Comparison of ENCODE assay signal across 7 mouse cellular contexts in genomic region chrX:136666281-136666706, GRCm38 (mm10). TPM values are rescaled to one million over a fixed set of nuclear protein-coding genes. Genes with fewer than 3 reads are reported as not detected.
DNase-seq lines count a peak whose midpoint lies in the region; ATAC-seq and TF ChIP-seq lines count a peak whose summit lies in the region.

No protein-coding gene starts in this region.

- H3K4me2 ChIP-seq in hindbrain, embryonic 11.5 days (replicated peaks; ENCODE audit: low read depth, low read length) = peak overlapping the region; percentile 54
- H3K4me2 ChIP-seq in limb, embryonic 11.5 days (ENCODE audit: low read depth, severe bottlenecking) = peak overlapping the region; percentile 61
- H3K4me2 ChIP-seq in neural tube, embryonic 13.5 days = peak overlapping the region; percentile 66

- TF ChIP-seq CTCF in cortical plate, adult 2 months (IDR thresholded peaks at IDR 0.05; ENCODE audit: extremely low read depth, insufficient read depth, low read length) = no peak

- no peaks in the 10 kb centered on the region for H3K9me3 ChIP-seq in hindbrain, embryonic 11.5 days (ENCODE audit: control insufficient read depth, low read length)
- H3K9me3 ChIP-seq in limb, embryonic 11.5 days (ENCODE audit: control insufficient read depth, low read length) = no peaks in the 10 kb centered on the region
- no peaks in the 10 kb centered on the region for H3K9me3 ChIP-seq in neural tube, embryonic 13.5 days

- 11% methylated on average over 16 of the region's 20 CpGs for WGBS in hindbrain, embryonic 11.5 days
- WGBS in limb, embryonic 11.5 days = 36% methylated on average over 17 of the region's 20 CpGs
- WGBS in neural tube, embryonic 13.5 days = 13% methylated on average over 13 of the region's 20 CpGs

- ATAC-seq in hindbrain, embryonic 11.5 days (ENCODE audit: low FRiP score) = peak; percentile 72
- peak; percentile 62; the same call in 1 of the 2 replicates for ATAC-seq in limb, embryonic 11.5 days (ENCODE audit: insufficient number of reproducible peaks, low FRiP score, low TSS enrichment, low read depth)
- peak; percentile 90 for ATAC-seq in neural tube, embryonic 13.5 days (ENCODE audit: low read depth)

- H3K27ac ChIP-seq in cortical plate, adult 2 months (ENCODE audit: insufficient read depth, low read length) = peak overlapping the region; percentile 94
- no peak overlapping the region for H3K27ac ChIP-seq in hindbrain, embryonic 11.5 days (ENCODE audit: low read depth, low read length)
- no peak overlapping the region for H3K27ac ChIP-seq in limb, embryonic 11.5 days (replicated peaks; ENCODE audit: low read depth, low read length)
- H3K27ac ChIP-seq in neural tube, embryonic 13.5 days (replicated peaks) = no peak overlapping the region

- H3K9ac ChIP-seq in hindbrain, embryonic 11.5 days (ENCODE audit: low read depth, low read length) = peak overlapping the region; percentile 40; the same call in 1 of the 2 replicates
- peak overlapping the region; percentile 50; the same call in 1 of the 2 replicates for H3K9ac ChIP-seq in limb, embryonic 11.5 days (ENCODE audit: low read length)
- peak overlapping the region; percentile 72 for H3K9ac ChIP-seq in neural tube, embryonic 13.5 days

- H3K4me3 ChIP-seq in cortical plate, adult 2 months (ENCODE audit: insufficient read depth, low read length) = peak overlapping the region; percentile 89
- H3K4me3 ChIP-seq in hindbrain, embryonic 11.5 days (ENCODE audit: low read depth, low read length) = peak overlapping the region; percentile 42
- peak overlapping the region; percentile 37 for H3K4me3 ChIP-seq in limb, embryonic 11.5 days (ENCODE audit: low read depth, low read length)
- peak overlapping the region; percentile 49 for H3K4me3 ChIP-seq in neural tube, embryonic 13.5 days

- H3K27me3 ChIP-seq in hindbrain, embryonic 11.5 days (ENCODE audit: control insufficient read depth, insufficient read depth, low read length) = no peaks in the 10 kb centered on the region; the same call in 1 of the 2 replicates
- 0 out of 2 replicates have a peak, but pooled peaks cover 4% of the 10 kb centered on the region for H3K27me3 ChIP-seq in limb, embryonic 11.5 days (ENCODE audit: control insufficient read depth, insufficient read depth, low read length)
- peaks cover 6% of the 10 kb centered on the region; the same call in 1 of the 2 replicates for H3K27me3 ChIP-seq in neural tube, embryonic 13.5 days

- no peaks in the 10 kb centered on the region for H3K36me3 ChIP-seq in hindbrain, embryonic 11.5 days (ENCODE audit: control insufficient read depth, insufficient read depth, low read length)
- no peaks in the 10 kb centered on the region for H3K36me3 ChIP-seq in limb, embryonic 11.5 days (ENCODE audit: control insufficient read depth, insufficient read depth, low read length)
- H3K36me3 ChIP-seq in neural tube, embryonic 13.5 days = no peaks in the 10 kb centered on the region

- peak; percentile 79; the same call in 1 of the 2 replicates for TF ChIP-seq POLR2A in cortical plate, adult 2 months (IDR thresholded peaks at IDR 0.05; ENCODE audit: extremely low read depth, insufficient read depth, low read length)

- peak; percentile 8 for DNase-seq in ovary, postnatal 36 days (ENCODE audit: low spot score)
- DNase-seq in ovary, postnatal 14 days (ENCODE audit: low spot score) = no peak
- DNase-seq in hindbrain, embryonic 11.5 days (ENCODE audit: low spot score) = peak; percentile 16
- DNase-seq in limb, embryonic 11.5 days (ENCODE audit: low spot score) = no peak
- DNase-seq in adipocyte (ENCODE audit: low spot score) = no peak

- H3K4me1 ChIP-seq in cortical plate, adult 2 months (ENCODE audit: control insufficient read depth, insufficient read depth, low read length) = no peaks in the 10 kb centered on the region
- no peaks in the 10 kb centered on the region for H3K4me1 ChIP-seq in hindbrain, embryonic 11.5 days (replicated peaks; ENCODE audit: control insufficient read depth, insufficient read depth, low read length)
- no peaks in the 10 kb centered on the region for H3K4me1 ChIP-seq in limb, embryonic 11.5 days (ENCODE audit: control insufficient read depth, insufficient read depth, low read length)
- no peaks in the 10 kb centered on the region for H3K4me1 ChIP-seq in neural tube, embryonic 13.5 days (replicated peaks)

RNA-seq across cellular contexts. Expression of gene Tceal1, which starts 41.5 kb away (rescaled TPM):
- polyA plus RNA-seq in cortical plate, adult 2 months (2012; rRNA removed) = 14.9 TPM in 2 replicates
- 11.9 and 12.3 TPM in 2 replicates for polyA plus RNA-seq in hindbrain, embryonic 11.5 days (2014; fragmentation: Nextera tagmentation; extraction: Ambion mirVana)
- 7.6 and 8.8 TPM in 2 replicates for polyA plus RNA-seq in limb, embryonic 11.5 days (2014; fragmentation: Nextera tagmentation; extraction: Ambion mirVana)
- polyA plus RNA-seq in neural tube, embryonic 13.5 days (2015; fragmentation: Nextera tagmentation; extraction: Ambion mirVana) = 18.2 and 18.9 TPM in 2 replicates

Comparison
In these comparisons a context has a peak if more than half of its experiments do, and no peak if none do; other contexts are left out.
1. DNase-seq: peak in ovary, postnatal 36 days (single experiment) and hindbrain, embryonic 11.5 days (single experiment); none in ovary, postnatal 14 days (single experiment), limb, embryonic 11.5 days (single experiment) and adipocyte (single experiment).
2. H3K4me3 ChIP-seq: peak in every context shown above with its lines; median percentile 89 in cortical plate, adult 2 months; 49 in neural tube, embryonic 13.5 days; 42 in hindbrain, embryonic 11.5 days; 37 in limb, embryonic 11.5 days.
3. Peak in every context shown above with its lines, with median percentiles within 50 percentile points of each other: ATAC-seq, H3K4me2 ChIP-seq and H3K9ac ChIP-seq.